Mouse (Mus musculus) erythroblast, embryonic 14.5 days (primary cell): ENCODE measurements at regions not wholly inside any gene's neighbourhood (a gene's known extent, or its start where the extent isn't known, plus 50 kb on each side); places are given as distances from the start of the nearest gene placed in this dataset.

Source experiments
- H3K27me3 ChIP-seq: 2 replicates; pipeline ENCODE4 v1.6.1; 2012; ENCODE audit warnings: inconsistent platforms; ENCODE audit not compliant: control insufficient read depth
- H3K36me3 ChIP-seq: 2 replicates; pipeline ENCODE4 v1.6.1; 2012; ENCODE audit warnings: mild to moderate bottlenecking, inconsistent platforms; ENCODE audit not compliant: control insufficient read depth
- H3K4me1 ChIP-seq: 2 replicates; pipeline ENCODE4 v1.6.1; 2012; ENCODE audit warnings: inconsistent platforms; ENCODE audit not compliant: control insufficient read depth
- H3K4me3 ChIP-seq: replicated peaks from 2 replicates; pipeline ENCODE3; 2012; ENCODE audit warnings: moderate library complexity, mild to moderate bottlenecking, inconsistent platforms
- H3K9me3 ChIP-seq: 2 replicates; pipeline ENCODE4 v1.6.1; 2012; ENCODE audit warnings: low read length, inconsistent platforms, mixed read lengths; ENCODE audit not compliant: control insufficient read depth
- GATA1 ChIP-seq: IDR thresholded peaks from 2 replicates; pipeline ENCODE4 v1.6.1; 2012; ENCODE audit warnings: low read length, inconsistent platforms, mixed read lengths
- TAL1 ChIP-seq: IDR thresholded peaks from 3 replicates; pipeline ENCODE4 v1.6.1; 2012; ENCODE audit warnings: low read length, inconsistent platforms, mixed read lengths

- Histone ChIP-seq H3K36me3 (no peaks in the 10 kb centered on the region), H3K27me3 (no peaks in the 10 kb centered on the region), H3K4me1 (no peaks in the 10 kb centered on the region), H3K9me3 (no peaks in the 10 kb centered on the region), H3K4me3 (no peak overlapping the region)
- TF ChIP-seq GATA1 (no peak), TAL1 (no peak)
These were observed 155.8 kb upstream of the Rad23b start for GRCm38 (mm10) chr4:55194061-55194460.

- no peak for TF ChIP-seq GATA1
- TF ChIP-seq TAL1 = no peak
- H3K9me3 ChIP-seq = no peaks in the 10 kb centered on the region
- H3K27me3 ChIP-seq = no peaks in the 10 kb centered on the region
- no peak overlapping the region for H3K4me3 ChIP-seq
- no peaks in the 10 kb centered on the region for H3K4me1 ChIP-seq
- no peaks in the 10 kb centered on the region for H3K36me3 ChIP-seq
These were observed 155.3 kb upstream of the Rad23b start for GRCm38 (mm10) chr4:55194552-55194951.

GRCm38 (mm10) chr4:55203731-55204710 is 145.8 kb upstream of the Rad23b start:
- Histone ChIP-seq H3K9me3 (no peaks in the 10 kb centered on the region), H3K4me3 (no peak overlapping the region), H3K27me3 (no peaks in the 10 kb centered on the region), H3K4me1 (no peaks in the 10 kb centered on the region), H3K36me3 (no peaks in the 10 kb centered on the region)
- no peak for TF ChIP-seq TAL1
- no peak for TF ChIP-seq GATA1

GRCm38 (mm10) chr4:55206226-55206625 is 143.6 kb upstream of the Rad23b start:
- TF ChIP-seq GATA1 (no peak), TAL1 (no peak)
- H3K36me3 ChIP-seq = no peaks in the 10 kb centered on the region
- no peaks in the 10 kb centered on the region for H3K9me3 ChIP-seq
- no peaks in the 10 kb centered on the region for H3K27me3 ChIP-seq
- H3K4me3 ChIP-seq = no peak overlapping the region
- H3K4me1 ChIP-seq = no peaks in the 10 kb centered on the region

- TF ChIP-seq TAL1 = no peak
- TF ChIP-seq GATA1 = no peak
- no peak overlapping the region for H3K4me3 ChIP-seq
- no peaks in the 10 kb centered on the region for H3K36me3 ChIP-seq
- no peaks in the 10 kb centered on the region for H3K9me3 ChIP-seq
- no peaks in the 10 kb centered on the region for H3K27me3 ChIP-seq
- no peaks in the 10 kb centered on the region for H3K4me1 ChIP-seq
These were observed 142.0 kb upstream of the Rad23b start for GRCm38 (mm10) chr4:55207749-55208385.

GRCm38 (mm10) chr4:55208386-55209345 is 141.2 kb upstream of the Rad23b start:
- Histone ChIP-seq H3K4me3 (no peak overlapping the region), H3K27me3 (no peaks in the 10 kb centered on the region), H3K4me1 (no peaks in the 10 kb centered on the region), H3K36me3 (no peaks in the 10 kb centered on the region), H3K9me3 (no peaks in the 10 kb centered on the region)
- TF ChIP-seq TAL1 (no peak), GATA1 (no peak)

- Histone ChIP-seq H3K36me3 (no peaks in the 10 kb centered on the region), H3K4me1 (no peaks in the 10 kb centered on the region), H3K9me3 (no peaks in the 10 kb centered on the region), H3K27me3 (no peaks in the 10 kb centered on the region), H3K4me3 (no peak overlapping the region)
- no peak for TF ChIP-seq GATA1
- TF ChIP-seq TAL1 = no peak
These were observed 134.2 kb upstream of the Rad23b start for GRCm38 (mm10) chr4:55215425-55216174.

GRCm38 (mm10) chr4:55216175-55216545 is 133.7 kb upstream of the Rad23b start:
- Histone ChIP-seq H3K4me3 (no peak overlapping the region), H3K4me1 (no peaks in the 10 kb centered on the region), H3K9me3 (no peaks in the 10 kb centered on the region), H3K36me3 (no peaks in the 10 kb centered on the region), H3K27me3 (no peaks in the 10 kb centered on the region)
- TF ChIP-seq GATA1 (no peak), TAL1 (no peak)
